Mouse (Mus musculus) ES-Bruce4 (cell line): Measurements from ENCODE around the gene Trdmt1.

ENCODE experiments used
- CTCF ChIP-seq: IDR thresholded peaks from one replicate; pipeline ENCODE4 v1.8.1; 2011; ENCODE audit warnings: low read depth, low read length
- EP300 ChIP-seq: IDR thresholded peaks from 2 replicates; pipeline ENCODE4 v1.6.1; 2011; ENCODE audit warnings: low read depth, low read length; ENCODE audit not compliant: insufficient read depth
- POLR2A ChIP-seq: IDR thresholded peaks from one replicate; pipeline ENCODE4 v1.8.1; 2011; ENCODE audit warnings: low read length; ENCODE audit not compliant: insufficient read depth

DNA sequence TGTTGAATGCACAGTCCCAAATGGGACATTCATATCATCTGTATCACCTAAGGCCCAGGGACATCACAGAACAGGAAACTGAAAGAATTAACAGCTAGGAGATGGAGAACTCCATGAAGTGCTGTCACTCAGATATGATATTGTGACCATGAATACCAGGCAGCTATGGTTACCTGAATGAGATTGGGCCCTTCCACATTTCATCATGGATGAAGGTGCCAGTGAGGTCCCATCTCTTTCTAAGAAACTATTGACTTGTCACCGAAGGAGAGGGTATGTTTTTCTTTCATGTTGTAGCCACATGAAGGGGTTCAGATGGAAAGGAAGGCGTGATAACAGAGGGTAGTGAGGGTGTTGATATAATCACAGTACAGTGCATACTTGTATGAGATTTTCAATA is 15.9 kb upstream of the Trdmt1 start:
- TF ChIP-seq CTCF (no peak), POLR2A (no peak), EP300 (no peak)
